Comparison of ENCODE assay signal across 9 mouse cellular contexts in genomic region chr9:75653981-75654911, GRCm38 (mm10). TPM values are rescaled to one million over a fixed set of nuclear protein-coding genes. Genes with fewer than 3 reads are reported as not detected.
DNase-seq lines count a peak whose midpoint lies in the region; ATAC-seq and TF ChIP-seq lines count a peak whose summit lies in the region.
"Had no signal": no experiment of that assay in that cellular context is flagged by ENCODE, and none has a peak within 500 bp of the region (broad histone marks: within the 10 kb centered on the region; RNA-seq: fewer than 3 reads in every experiment).

No protein-coding gene starts in this region.

- intact Hi-C loops in heart, postnatal 10 days (cut with DNase I): no loop called here

- DNase-seq in intestine, embryonic 14.5 days (ENCODE audit: low spot score): peak; percentile 53
- DNase-seq in urinary bladder, postnatal 14 days (ENCODE audit: low spot score): peak; percentile 36
- DNase-seq in urinary bladder, adult 2 months (ENCODE audit: low spot score): no peak
- DNase-seq in heart, postnatal 10 days: peak; percentile 67 to 70
- DNase-seq in layer of hippocampus, postnatal 36 days: no peak
- DNase-seq in layer of hippocampus, postnatal 10 days (ENCODE audit: low spot score in 2 of 2): no peak

- peaks cover 15% of the 10 kb centered on the region for H3K4me1 ChIP-seq in intestine, embryonic 14.5 days (replicated peaks; ENCODE audit: control insufficient read depth, insufficient read depth, low read length)
- H3K4me1 ChIP-seq in intestine, postnatal 0 days (replicated peaks; ENCODE audit: control insufficient read depth, insufficient read depth, low read length): no peaks in the 10 kb centered on the region
- peaks cover 4% of the 10 kb centered on the region; the same call in 1 of the 2 replicates for H3K4me1 ChIP-seq in stomach, embryonic 16.5 days (ENCODE audit: control insufficient read depth, insufficient read depth, low read length)

- no peaks in the 10 kb centered on the region for H3K36me3 ChIP-seq in intestine, embryonic 14.5 days (ENCODE audit: control insufficient read depth, insufficient read depth, low read length)
- no peaks in the 10 kb centered on the region for H3K36me3 ChIP-seq in intestine, postnatal 0 days (ENCODE audit: control insufficient read depth, insufficient read depth)
- no peaks in the 10 kb centered on the region for H3K36me3 ChIP-seq in stomach, embryonic 16.5 days (ENCODE audit: control insufficient read depth, insufficient read depth, low read length)

- H3K9me3 ChIP-seq in intestine, embryonic 14.5 days (ENCODE audit: control insufficient read depth, low read length): no peaks in the 10 kb centered on the region
- no peaks in the 10 kb centered on the region for H3K9me3 ChIP-seq in intestine, postnatal 0 days (ENCODE audit: control insufficient read depth)
- no peaks in the 10 kb centered on the region for H3K9me3 ChIP-seq in stomach, embryonic 16.5 days (replicated peaks; ENCODE audit: control insufficient read depth, low read length)

- no peak for TF ChIP-seq CTCF in intestine, postnatal 0 days (IDR thresholded peaks at IDR 0.05; ENCODE audit: low read depth)

- H3K27me3 ChIP-seq in intestine, embryonic 14.5 days (replicated peaks; ENCODE audit: control insufficient read depth, insufficient read depth, low read length): no peaks in the 10 kb centered on the region
- no peaks in the 10 kb centered on the region for H3K27me3 ChIP-seq in intestine, postnatal 0 days (replicated peaks; ENCODE audit: control insufficient read depth, insufficient read depth, low read length)
- no peaks in the 10 kb centered on the region for H3K27me3 ChIP-seq in stomach, embryonic 16.5 days (ENCODE audit: control insufficient read depth, insufficient read depth, low read length)
- H3K27me3 ChIP-seq: CH12.LX had no signal

- H3K9ac ChIP-seq in intestine, embryonic 14.5 days (ENCODE audit: low read length): no peak overlapping the region
- H3K9ac ChIP-seq in intestine, postnatal 0 days (ENCODE audit: low read depth, low read length): no peak overlapping the region
- H3K9ac ChIP-seq in stomach, embryonic 16.5 days (ENCODE audit: low read length): no peak overlapping the region

- no peak for ATAC-seq in intestine, embryonic 14.5 days (replicated peaks; ENCODE audit: low FRiP score, low TSS enrichment, low read depth)
- ATAC-seq in intestine, postnatal 0 days: no peak
- ATAC-seq in stomach, embryonic 16.5 days (ENCODE audit: insufficient read depth, low FRiP score): peak; percentile 47; the same call in 1 of the 2 replicates

- 19% methylated on average over 12 of the region's 12 CpGs for WGBS in intestine, embryonic 14.5 days
- WGBS in intestine, postnatal 0 days: 24% methylated on average over 12 of the region's 12 CpGs
- WGBS in stomach, embryonic 16.5 days: 20% methylated on average over 12 of the region's 12 CpGs

- no peak overlapping the region for H3K4me2 ChIP-seq in intestine, embryonic 14.5 days (ENCODE audit: low read length)
- H3K4me2 ChIP-seq in intestine, postnatal 0 days (replicated peaks; ENCODE audit: low read depth): no peak overlapping the region
- no peak overlapping the region for H3K4me2 ChIP-seq in stomach, embryonic 16.5 days (ENCODE audit: low read depth, low read length)

- no peak overlapping the region for H3K4me3 ChIP-seq in intestine, embryonic 14.5 days (ENCODE audit: low read depth, low read length)
- H3K4me3 ChIP-seq in intestine, postnatal 0 days (ENCODE audit: low read depth, low read length): no peak overlapping the region
- H3K4me3 ChIP-seq in stomach, embryonic 16.5 days (replicated peaks; ENCODE audit: low read length): no peak overlapping the region

- peak overlapping the region; percentile 59; the same call in 1 of the 2 replicates for H3K27ac ChIP-seq in intestine, embryonic 14.5 days (ENCODE audit: low read depth)
- no peak overlapping the region for H3K27ac ChIP-seq in intestine, postnatal 0 days (ENCODE audit: low read depth, low read length)
- peak overlapping the region; percentile 26; the same call in 1 of the 2 replicates for H3K27ac ChIP-seq in stomach, embryonic 16.5 days (ENCODE audit: low read length)

RNA-seq across cellular contexts. Expression of gene Lysmd2, which starts 28.7 kb away (rescaled TPM):
- polyA plus RNA-seq in intestine, embryonic 14.5 days (2014; fragmentation: Nextera tagmentation; extraction: Ambion mirVana): 24.3 and 26.6 TPM in 2 replicates
- polyA plus RNA-seq in intestine, postnatal 0 days (2015; fragmentation: Nextera tagmentation; extraction: Ambion mirVana): 15.5 and 16.7 TPM in 2 replicates
- 42.3 and 48.9 TPM in 2 replicates for polyA plus RNA-seq in urinary bladder, adult 2 months (2012; rRNA removed)
- total RNA-seq in heart, postnatal 10 days (2021): 10 to 100 TPM in 1 of 2 experiments, 1 to 10 TPM in 1; 9.8 to 11.2 TPM
- 24.0 and 25.9 TPM in 2 replicates for polyA plus RNA-seq in stomach, embryonic 16.5 days (2015; fragmentation: Nextera tagmentation; extraction: Ambion mirVana)
- 10 to 100 TPM; 61.8 to 65.8 TPM for total RNA-seq in layer of hippocampus, postnatal 36 days (2021)
- 10 to 100 TPM; 50.3 to 53.1 TPM for total RNA-seq in layer of hippocampus, postnatal 10 days (2021)

RNA-seq across cellular contexts. Expression of gene Scg3, which starts 29.6 kb away (rescaled TPM):
- polyA plus RNA-seq in intestine, embryonic 14.5 days (2014; fragmentation: Nextera tagmentation; extraction: Ambion mirVana): 10.4 and 10.9 TPM in 2 replicates
- polyA plus RNA-seq in intestine, postnatal 0 days (2015; fragmentation: Nextera tagmentation; extraction: Ambion mirVana): 6.6 and 6.7 TPM in 2 replicates
- 0.85 and 0.91 TPM in 2 replicates for polyA plus RNA-seq in urinary bladder, adult 2 months (2012; rRNA removed)
- under 1 TPM; 0.32 to 0.86 TPM for total RNA-seq in heart, postnatal 10 days (2021)
- 8.2 TPM in 2 replicates for polyA plus RNA-seq in stomach, embryonic 16.5 days (2015; fragmentation: Nextera tagmentation; extraction: Ambion mirVana)
- 100 to 1,000 TPM; 279 to 282 TPM for total RNA-seq in layer of hippocampus, postnatal 36 days (2021)
- total RNA-seq in layer of hippocampus, postnatal 10 days (2021): 100 to 1,000 TPM; 290 to 304 TPM
- total RNA-seq: CH12.LX had no signal

RNA-seq across cellular contexts. Expression of gene Tmod2, which starts 43.1 kb away (rescaled TPM):
- polyA plus RNA-seq in intestine, embryonic 14.5 days (2014; fragmentation: Nextera tagmentation; extraction: Ambion mirVana): 17.6 and 21.3 TPM in 2 replicates
- 10.0 and 10.9 TPM in 2 replicates for polyA plus RNA-seq in intestine, postnatal 0 days (2015; fragmentation: Nextera tagmentation; extraction: Ambion mirVana)
- polyA plus RNA-seq in urinary bladder, adult 2 months (2012; rRNA removed): 5.0 and 7.0 TPM in 2 replicates
- total RNA-seq in heart, postnatal 10 days (2021): 1 to 10 TPM; 5.0 to 6.6 TPM
- polyA plus RNA-seq in stomach, embryonic 16.5 days (2015; fragmentation: Nextera tagmentation; extraction: Ambion mirVana): 16.0 and 17.1 TPM in 2 replicates
- total RNA-seq in layer of hippocampus, postnatal 36 days (2021): 100 to 1,000 TPM; 370 to 392 TPM
- 100 to 1,000 TPM; 437 to 472 TPM for total RNA-seq in layer of hippocampus, postnatal 10 days (2021)

Comparison
In these comparisons a context has a peak if more than half of its experiments do, and no peak if none do; other contexts are left out.
1. DNase-seq: peak in intestine, embryonic 14.5 days (single experiment), urinary bladder, postnatal 14 days (single experiment) and heart, postnatal 10 days (2 of 2); none in urinary bladder, adult 2 months (single experiment), layer of hippocampus, postnatal 36 days (0 of 2) and layer of hippocampus, postnatal 10 days (0 of 2).